Mouse (Mus musculus) heart, embryonic 14.5 days (tissue): ENCODE results near the gene Cers6. TPM values are rescaled to one million over a fixed set of nuclear protein-coding genes. Genes with fewer than 3 reads are reported as not detected.

Source experiments
- ATAC-seq: fragments of 200-750 bp; cut with Nextera tagmentation; 2 replicates; pipeline ENCODE4 v1.8.0; 2017; ENCODE audit warnings: low read depth, moderate TSS enrichment; ENCODE audit not compliant: insufficient number of reproducible peaks, insufficient read depth, low FRiP score
- H3K27ac ChIP-seq, 2 experiments: fragments of 200-500 bp in 1 of 2; fragments of 300-500 bp in 1 of 2; sonication (generic) in 1 of 2; replicated peaks in 1 of 2; 2 replicates each; pipeline ENCODE4 v1.5.1; 2012 to 2014; ENCODE audit warnings: low read depth in 2 of 2, low read length in 2 of 2, control low read depth in 1 of 2, mild to moderate bottlenecking in 1 of 2, mixed read lengths in 1 of 2; ENCODE audit not compliant: control insufficient read depth in 1 of 2, insufficient read depth in 1 of 2
- H3K27me3 ChIP-seq: fragments of 300-500 bp; sonication (generic); 2 replicates; pipeline ENCODE4 v1.6.1; 2014; ENCODE audit warnings: mild to moderate bottlenecking, low read length, control low read depth; ENCODE audit not compliant: control insufficient read depth, insufficient read depth
- H3K36me3 ChIP-seq: fragments of 300-500 bp; sonication (generic); 2 replicates; pipeline ENCODE4 v1.6.1; 2014; ENCODE audit warnings: mild to moderate bottlenecking, control low read depth, low read length, mixed read lengths; ENCODE audit not compliant: control insufficient read depth, insufficient read depth
- H3K4me1 ChIP-seq, 2 experiments: fragments of 200-500 bp in 1 of 2; fragments of 300-500 bp in 1 of 2; sonication (generic) in 1 of 2; 2 replicates each; pipeline ENCODE4 v1.6.1; 2012 to 2014; ENCODE audit warnings: low read length in 2 of 2, control low read depth in 1 of 2, mixed read lengths in 1 of 2; ENCODE audit not compliant: control insufficient read depth in 2 of 2, insufficient read depth in 2 of 2
- H3K4me2 ChIP-seq: fragments of 300-500 bp; sonication (generic); 2 replicates; pipeline ENCODE4 v1.6.1; 2014; ENCODE audit warnings: mild to moderate bottlenecking, low read length
- H3K4me3 ChIP-seq, 2 experiments: fragments of 200-500 bp in 1 of 2; fragments of 300-500 bp in 1 of 2; sonication (generic) in 1 of 2; 2 replicates each; pipeline ENCODE4 v1.5.1; 2012 to 2014; ENCODE audit warnings: low read length in 2 of 2, mild to moderate bottlenecking in 2 of 2, control low read depth in 1 of 2, low read depth in 1 of 2, moderate library complexity in 1 of 2; ENCODE audit not compliant: control insufficient read depth in 1 of 2, insufficient read depth in 1 of 2
- H3K9ac ChIP-seq: fragments of 300-500 bp; sonication (generic); 2 replicates; pipeline ENCODE4 v1.6.1; 2014; ENCODE audit warnings: mild to moderate bottlenecking, low read length
- H3K9me3 ChIP-seq: fragments of 300-500 bp; sonication (generic); 2 replicates; pipeline ENCODE4 v1.6.1; 2016; ENCODE audit warnings: low read length, control low read depth; ENCODE audit not compliant: control insufficient read depth
- WGBS: fragments of 180-500 bp; shearing (Covaris S2); extraction: QIAGEN DNeasy Blood & Tissue Kit; methylation state at CpG from one replicate; pipeline ENCODE4 v1.1.7; 2014; 5-methylcytosine and 5-hydroxymethylcytosine counted together
- polyA plus RNA-seq: library from polyadenylated mRNA; unstranded; fragments of >200 nt; fragmentation: Nextera tagmentation; extraction: Ambion mirVana; gene quantifications from 2 replicates; pipeline ENCODE4 v1.2.1, GENCODE M21; 2014

Cers6 gene
- polyA plus RNA-seq, 1 experiment from 2014 or later: 34.4 TPM

DNA sequence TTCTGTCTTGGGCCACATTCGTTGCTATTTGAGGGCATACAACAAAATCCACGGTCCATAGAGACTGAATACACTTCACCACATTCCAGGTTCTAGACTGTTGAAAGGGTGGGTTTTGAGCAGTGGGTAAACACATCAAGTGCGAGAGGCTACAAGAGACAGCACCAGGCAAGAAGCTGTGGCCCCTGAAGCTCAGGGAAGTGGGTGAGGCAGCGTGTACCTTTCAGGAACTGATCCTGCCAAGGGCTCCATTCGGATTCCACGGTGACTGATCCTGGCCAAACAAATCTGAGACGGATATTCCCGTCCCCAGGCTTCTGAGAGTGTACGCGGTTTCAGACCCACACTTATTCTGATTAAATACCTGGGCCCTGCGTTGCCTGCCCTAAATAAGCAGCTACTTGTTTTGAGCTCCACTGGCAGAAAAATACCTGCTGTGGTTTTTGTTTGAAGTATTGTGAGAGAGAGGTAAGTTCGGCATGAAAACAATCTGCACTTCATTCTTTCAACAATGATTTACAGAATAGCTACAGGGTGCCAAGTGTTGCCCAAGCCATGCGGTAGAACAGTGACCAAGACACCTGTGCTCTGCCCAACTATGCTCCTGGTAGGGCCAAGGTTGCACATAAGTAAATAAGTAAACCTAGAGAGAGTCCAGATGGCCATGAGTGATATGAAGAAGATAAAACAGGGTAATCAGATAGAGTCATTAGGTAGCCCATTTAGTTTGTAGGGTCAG, 16.1 kb upstream of the Cers6 start:
- no peak overlapping the region for H3K9ac ChIP-seq
- no peak for ATAC-seq
- H3K36me3 ChIP-seq: no peaks in the 10 kb centered on the region
- H3K27me3 ChIP-seq: no peaks in the 10 kb centered on the region
- no peaks in the 10 kb centered on the region for H3K4me1 ChIP-seq
- no peak overlapping the region for H3K4me2 ChIP-seq
- H3K27ac ChIP-seq: no peak overlapping the region
- H3K4me3 ChIP-seq: no peak overlapping the region
- H3K9me3 ChIP-seq: no peaks in the 10 kb centered on the region
- 77% methylated on average over 13 of the region's 13 CpGs for WGBS

DNA sequence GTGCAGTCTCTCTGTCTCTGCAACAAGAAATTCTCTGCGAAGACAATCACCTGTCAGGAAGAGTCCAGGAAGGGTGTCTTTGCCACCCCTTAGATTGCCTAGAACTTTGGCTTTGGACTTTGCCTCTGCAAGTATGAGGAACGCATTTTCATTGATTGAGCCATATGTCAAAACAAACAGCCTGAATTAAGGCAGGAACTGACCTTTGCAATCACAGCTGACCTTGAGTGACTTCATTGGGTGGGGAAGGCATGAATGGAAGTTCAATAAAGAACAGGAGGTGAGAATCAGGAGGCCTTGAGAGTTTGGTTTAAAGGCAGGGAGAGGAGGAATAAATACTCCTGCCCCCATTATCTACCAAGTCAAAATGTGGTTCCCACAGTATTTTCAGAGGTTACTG, 850 bp upstream of the Cers6 start:
- ATAC-seq: no peak
- WGBS: 68% methylated on average over 2 of the region's 2 CpGs
- no peaks in the 10 kb centered on the region for H3K36me3 ChIP-seq
- no peak overlapping the region; the same call in 1 of the 2 replicates for H3K9ac ChIP-seq
- H3K4me3 ChIP-seq: no peak overlapping the region
- H3K4me2 ChIP-seq: peak overlapping the region; percentile 90
- no peak overlapping the region for H3K27ac ChIP-seq
- H3K4me1 ChIP-seq: peaks cover 0 to 15% of the 10 kb centered on the region in 2 experiments; a peak in 3 of 4 replicates
- H3K27me3 ChIP-seq: 0 out of 2 replicates have a peak, but pooled peaks cover 3% of the 10 kb centered on the region
- no peaks in the 10 kb centered on the region for H3K9me3 ChIP-seq

DNA sequence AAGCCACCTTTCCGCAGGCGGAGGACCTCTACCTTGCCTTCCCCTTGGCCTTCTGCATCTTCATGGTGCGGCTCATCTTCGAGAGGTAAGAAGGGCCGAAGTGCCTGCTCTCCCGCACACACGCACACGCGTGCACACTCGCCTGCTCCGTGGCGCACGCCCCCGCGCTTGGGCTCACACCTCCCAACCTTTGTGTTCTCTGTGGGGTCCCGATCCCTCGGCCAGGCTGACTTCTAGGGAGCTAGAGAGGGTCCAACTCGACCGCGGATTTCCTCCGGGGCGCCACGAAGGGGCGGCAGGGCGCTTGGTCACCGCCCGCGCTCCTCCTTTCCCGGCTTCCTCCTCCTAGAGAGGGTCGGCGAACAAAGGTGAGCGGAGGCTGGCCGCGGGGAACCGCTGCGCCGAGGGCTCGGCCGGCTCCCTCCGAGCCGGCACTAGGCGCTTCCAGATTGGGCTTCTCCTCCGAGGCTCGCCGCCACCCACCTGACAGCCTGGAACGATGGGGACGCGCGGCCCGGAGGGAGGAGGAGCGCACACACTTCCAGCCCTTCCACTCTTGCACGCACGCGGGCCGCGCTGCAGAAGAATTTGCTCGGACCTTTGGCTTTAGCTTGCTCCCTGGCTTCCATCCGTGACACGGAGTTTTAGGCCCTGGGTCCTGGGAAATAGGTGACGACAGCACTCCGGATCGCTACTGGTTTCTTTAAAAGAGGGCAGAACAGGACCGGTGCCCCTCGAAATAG, 651 bp downstream of the Cers6 start:
- Histone ChIP-seq H3K36me3 (no peaks in the 10 kb centered on the region), H3K4me2 (peak overlapping the region; percentile 90), H3K4me3 (peak overlapping the region; percentile 88 to 89), H3K9me3 (no peaks in the 10 kb centered on the region), H3K4me1 (peaks cover 0 to 15% of the 10 kb centered on the region in 2 experiments; a peak in 3 of 4 replicates), H3K27me3 (0 out of 2 replicates have a peak, but pooled peaks cover 3% of the 10 kb centered on the region), H3K27ac (peak overlapping the region; percentile 61 to 79), H3K9ac (peak overlapping the region; percentile 85)
- WGBS: under 1% methylated on average over 48 of the region's 64 CpGs
- peak; percentile 52 for ATAC-seq

DNA sequence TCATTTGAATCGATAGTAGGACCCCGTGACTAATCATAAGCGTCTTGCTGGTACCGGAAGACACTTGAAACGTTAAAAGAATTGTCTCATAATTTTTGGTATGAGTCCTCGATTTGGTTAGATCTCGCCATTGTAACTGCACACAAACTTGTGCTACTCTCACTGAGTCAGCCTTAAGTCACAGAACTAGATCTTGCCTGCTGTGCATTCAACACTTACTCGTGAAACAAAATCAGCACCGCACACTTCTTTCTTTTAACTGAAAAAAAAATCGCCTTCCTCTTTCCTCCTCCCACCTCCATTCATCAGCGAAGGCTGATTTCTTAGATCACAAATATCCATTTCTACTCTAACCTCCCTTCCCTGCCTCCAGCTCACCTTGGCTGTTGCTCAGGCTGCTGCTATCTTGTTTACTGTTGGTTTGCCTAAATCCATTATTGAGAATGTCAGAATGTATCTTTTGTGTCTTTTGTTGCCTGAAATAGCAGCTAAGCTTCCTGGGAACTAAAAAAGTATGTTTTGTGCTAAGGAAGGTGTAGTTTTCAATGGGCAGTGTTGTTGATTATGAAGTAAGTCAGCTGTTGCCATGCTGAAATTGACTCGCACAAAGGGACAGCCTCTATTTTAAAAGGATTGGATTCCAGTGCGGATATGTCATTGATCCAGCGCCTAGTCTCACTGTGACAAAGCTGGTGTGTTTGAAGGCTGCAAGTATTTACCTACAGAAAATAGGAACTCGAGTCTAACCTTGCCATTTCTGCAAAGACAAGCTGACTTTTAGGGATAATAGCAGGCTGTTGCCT, 1.4 kb downstream of the Cers6 start:
- peak overlapping the region; percentile 88 to 89 for H3K4me3 ChIP-seq
- peaks cover 0 to 15% of the 10 kb centered on the region in 2 experiments; a peak in 3 of 4 replicates for H3K4me1 ChIP-seq
- H3K36me3 ChIP-seq: no peaks in the 10 kb centered on the region
- 0 out of 2 replicates have a peak, but pooled peaks cover 3% of the 10 kb centered on the region for H3K27me3 ChIP-seq
- peak overlapping the region; percentile 85 for H3K9ac ChIP-seq
- no peak for ATAC-seq
- 9% methylated on average over 15 of the region's 15 CpGs for WGBS
- H3K9me3 ChIP-seq: no peaks in the 10 kb centered on the region
- peak overlapping the region; percentile 90 for H3K4me2 ChIP-seq
- H3K27ac ChIP-seq: peak overlapping the region; percentile 61 to 79

DNA sequence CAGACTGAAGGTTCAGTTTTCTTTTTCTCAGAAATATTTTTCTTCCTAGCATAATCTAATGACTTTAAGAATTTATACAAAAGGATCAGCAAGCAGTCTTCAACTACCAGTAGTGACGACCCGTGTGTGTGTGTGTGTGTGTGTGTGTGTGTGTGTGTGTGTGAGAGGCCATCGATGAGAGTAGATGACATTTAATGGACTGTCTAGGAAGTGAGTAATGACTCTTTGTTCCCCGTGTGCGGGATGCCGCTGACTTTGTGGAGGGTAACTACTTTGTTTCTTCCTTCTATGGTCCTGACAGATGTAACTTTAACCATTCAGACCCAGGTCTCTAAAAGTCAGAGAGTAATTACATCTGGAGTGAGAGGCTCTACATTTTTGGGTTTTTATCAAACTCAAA, 2.3 kb downstream of the Cers6 start:
- H3K27me3 ChIP-seq: 0 out of 2 replicates have a peak, but pooled peaks cover 3% of the 10 kb centered on the region
- no peak for ATAC-seq
- no peak overlapping the region for H3K27ac ChIP-seq
- WGBS: 59% methylated on average over 6 of the region's 6 CpGs
- peak overlapping the region; percentile 90 for H3K4me2 ChIP-seq
- no peaks in the 10 kb centered on the region for H3K36me3 ChIP-seq
- H3K4me1 ChIP-seq: peaks cover 0 to 15% of the 10 kb centered on the region in 2 experiments; a peak in 3 of 4 replicates
- H3K9ac ChIP-seq: peak overlapping the region; percentile 85
- H3K9me3 ChIP-seq: no peaks in the 10 kb centered on the region
- peak overlapping the region in 1 of 2 experiments; percentile 89; a peak in 3 of 4 replicates for H3K4me3 ChIP-seq

DNA sequence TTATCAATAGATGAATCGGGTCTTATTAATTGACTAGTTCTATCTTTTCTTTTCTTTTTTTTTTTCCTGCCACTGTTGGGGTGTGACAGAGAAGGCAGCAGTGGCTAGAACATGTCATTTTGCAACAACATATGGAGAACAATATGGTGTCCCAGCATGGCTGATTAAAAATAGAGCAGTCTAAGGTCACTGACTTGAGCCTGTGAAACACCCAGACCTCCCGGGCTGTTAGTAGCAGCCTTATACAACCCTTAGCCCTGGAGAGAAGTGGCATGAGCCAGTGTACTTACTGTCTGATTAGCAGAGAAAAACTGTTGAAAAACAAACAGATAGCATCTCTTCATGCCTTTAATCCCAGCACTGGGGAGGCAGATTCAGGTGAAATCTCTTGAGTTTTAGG, 3.1 kb downstream of the Cers6 start:
- ATAC-seq: no peak
- WGBS: 77% methylated on average over 2 of the region's 2 CpGs
- peaks cover 0 to 15% of the 10 kb centered on the region in 2 experiments; a peak in 3 of 4 replicates for H3K4me1 ChIP-seq

DNA sequence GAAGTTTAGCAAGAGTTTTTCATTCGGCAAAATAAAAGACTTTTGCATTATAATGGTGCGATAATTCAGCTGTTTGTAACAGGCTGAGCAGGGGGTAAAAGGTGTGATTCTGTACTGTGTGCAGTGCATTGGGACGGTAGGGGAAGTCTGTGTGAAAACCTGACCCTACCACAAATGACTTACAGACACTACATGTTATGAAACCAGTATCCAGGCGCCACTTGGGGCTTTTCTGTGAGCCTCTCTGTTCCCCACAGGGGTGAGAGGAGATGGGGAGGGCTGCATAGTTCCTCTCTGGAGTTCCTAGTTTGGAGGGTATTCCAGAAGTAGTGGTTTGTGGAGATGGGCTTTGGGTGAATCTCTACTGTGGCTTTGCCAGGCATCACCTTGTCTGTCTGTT, 5.9 kb downstream of the Cers6 start:
- Histone ChIP-seq H3K4me2 (no peak overlapping the region), H3K4me1 (peaks cover 9 to 31% of the 10 kb centered on the region in 2 experiments), H3K27me3 (no peaks in the 10 kb centered on the region), H3K9me3 (no peaks in the 10 kb centered on the region), H3K36me3 (no peaks in the 10 kb centered on the region), H3K27ac (no peak overlapping the region), H3K4me3 (no peak overlapping the region), H3K9ac (no peak overlapping the region)
- ATAC-seq: no peak
- 78% methylated on average over 4 of the region's 4 CpGs for WGBS

More for the DNA sequence above, 3.1 kb downstream of the Cers6 start:
- Histone ChIP-seq H3K36me3 (no peaks in the 10 kb centered on the region), H3K4me2 (no peak overlapping the region), H3K27me3 (0 out of 2 replicates have a peak, but pooled peaks cover 3% of the 10 kb centered on the region), H3K9ac (no peak overlapping the region), H3K27ac (no peak overlapping the region), H3K9me3 (no peaks in the 10 kb centered on the region), H3K4me3 (no peak overlapping the region)
